Mouse (Mus musculus) testis, adult 2 months (tissue): ENCODE measurements around the gene Prdm5. TPM values are rescaled to one million over a fixed set of nuclear protein-coding genes. Genes with fewer than 3 reads are reported as not detected.

Experiments
- H3K27ac ChIP-seq: fragments of 200-500 bp; 2 replicates; pipeline ENCODE4 v1.5.1; 2012; ENCODE audit warnings: low read depth, low read length; ENCODE audit not compliant: control insufficient read depth, insufficient read depth
- H3K27me3 ChIP-seq: fragments of 200-500 bp; 2 replicates; pipeline ENCODE4 v1.6.1; 2012; ENCODE audit warnings: mild to moderate bottlenecking, low read length, moderate library complexity; ENCODE audit not compliant: control insufficient read depth, insufficient read depth
- H3K36me3 ChIP-seq: fragments of 200-500 bp; 2 replicates; pipeline ENCODE4 v1.6.1; 2012; ENCODE audit warnings: mild to moderate bottlenecking, low read length; ENCODE audit not compliant: control insufficient read depth, insufficient read depth
- H3K4me1 ChIP-seq: fragments of 200-500 bp; 2 replicates; pipeline ENCODE4 v1.6.1; 2012; ENCODE audit warnings: low read length; ENCODE audit not compliant: control insufficient read depth, insufficient read depth
- H3K4me3 ChIP-seq: fragments of 200-500 bp; 2 replicates; pipeline ENCODE4 v1.5.1; 2012; ENCODE audit warnings: low read depth, mild to moderate bottlenecking, low read length, moderate library complexity, mixed read lengths; ENCODE audit not compliant: control insufficient read depth
- CTCF ChIP-seq: fragments of 200-500 bp; IDR thresholded peaks from 2 replicates; pipeline ENCODE4 v1.5.1; 2012; ENCODE audit warnings: low read depth, mild to moderate bottlenecking, inconsistent platforms, low read length, moderate library complexity; ENCODE audit not compliant: control insufficient read depth, insufficient read depth, insufficient replicate concordance
- POLR2A ChIP-seq: fragments of 200-500 bp; IDR thresholded peaks from 2 replicates; pipeline ENCODE4 v1.6.1; 2012; ENCODE audit warnings: low read depth, mild to moderate bottlenecking, inconsistent platforms, low read length, moderate library complexity; ENCODE audit not compliant: control insufficient read depth
- polyA plus RNA-seq: library from polyadenylated mRNA; depleted of rRNA; stranded (reverse); fragments of >200 nt; gene quantifications from 2 replicates; pipeline ENCODE4 v1.2.3, GENCODE M21; 2012

The Prdm5 gene
- polyA plus RNA-seq, 1 experiment, result 1.4 TPM

DNA sequence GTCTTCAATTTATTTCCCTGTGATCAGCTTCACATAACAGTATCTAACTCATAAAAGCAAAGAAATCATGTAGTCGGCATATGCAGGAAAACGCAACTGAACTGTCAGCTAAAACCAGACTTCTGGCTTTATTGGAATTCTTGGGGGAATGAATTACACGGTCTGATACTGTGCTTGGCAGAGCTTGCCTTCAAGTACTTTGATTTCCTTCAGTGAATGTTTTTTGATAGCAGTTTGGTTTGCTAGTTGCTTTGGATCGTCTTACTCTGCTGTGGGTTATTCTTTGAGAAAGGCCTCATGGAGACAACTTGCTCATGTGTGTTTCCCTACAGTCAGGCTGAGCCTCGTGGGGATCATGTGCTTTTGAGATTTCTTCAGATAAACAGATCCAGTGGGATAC lies 52.7 kb downstream of the Prdm5 start:
- no peak overlapping the region for H3K27ac ChIP-seq
- no peaks in the 10 kb centered on the region for H3K4me1 ChIP-seq
- no peaks in the 10 kb centered on the region for H3K27me3 ChIP-seq
- TF ChIP-seq POLR2A, result no peak
- no peak for TF ChIP-seq CTCF
- H3K36me3 ChIP-seq, result no peaks in the 10 kb centered on the region
- no peak overlapping the region for H3K4me3 ChIP-seq

DNA sequence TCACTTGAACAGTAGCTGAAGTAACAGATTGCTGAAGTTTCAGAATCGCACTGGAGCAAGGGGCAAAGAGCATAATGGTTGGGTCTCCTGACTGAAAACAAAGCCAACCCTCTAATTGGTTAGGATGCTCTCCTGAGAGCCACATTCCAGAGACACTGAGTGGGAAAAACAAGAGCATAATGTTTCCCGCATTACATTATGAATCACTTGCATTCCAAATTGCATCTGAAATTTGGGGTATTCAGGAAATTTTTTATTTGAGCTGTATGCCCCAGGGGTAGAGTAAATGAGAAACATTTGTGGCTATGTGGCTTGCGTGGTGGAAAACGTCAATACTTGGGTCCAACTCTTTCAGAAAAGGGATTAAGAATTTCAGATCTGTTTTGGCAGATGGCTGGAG lies 55.2 kb downstream of the Prdm5 start:
- H3K4me3 ChIP-seq, result no peak overlapping the region
- no peaks in the 10 kb centered on the region for H3K27me3 ChIP-seq
- TF ChIP-seq CTCF (no peak), POLR2A (no peak)
- H3K27ac ChIP-seq, result no peak overlapping the region
- H3K4me1 ChIP-seq, result no peaks in the 10 kb centered on the region
- no peaks in the 10 kb centered on the region for H3K36me3 ChIP-seq

DNA sequence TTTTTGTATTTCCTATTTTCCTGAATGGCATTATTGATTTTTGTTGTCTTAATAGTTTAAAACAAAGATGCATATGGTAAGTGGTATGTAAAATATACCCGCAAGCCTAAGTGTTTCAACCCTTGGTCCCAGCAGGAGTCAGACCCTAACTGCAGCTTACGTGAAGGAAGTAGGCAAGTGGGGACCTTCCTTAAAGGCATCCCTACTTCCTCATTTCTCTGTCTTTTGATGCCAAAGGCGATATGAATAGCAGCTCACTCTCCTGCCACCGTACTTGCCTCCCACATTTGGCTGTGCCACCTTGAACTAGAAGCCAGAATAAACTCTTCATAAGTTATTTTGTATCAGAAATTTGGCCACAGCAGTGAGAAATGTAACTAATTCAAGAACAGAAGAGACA lies 63.8 kb downstream of the Prdm5 start:
- no peaks in the 10 kb centered on the region for H3K4me1 ChIP-seq
- TF ChIP-seq POLR2A (no peak), CTCF (no peak)
- no peak overlapping the region for H3K27ac ChIP-seq

DNA sequence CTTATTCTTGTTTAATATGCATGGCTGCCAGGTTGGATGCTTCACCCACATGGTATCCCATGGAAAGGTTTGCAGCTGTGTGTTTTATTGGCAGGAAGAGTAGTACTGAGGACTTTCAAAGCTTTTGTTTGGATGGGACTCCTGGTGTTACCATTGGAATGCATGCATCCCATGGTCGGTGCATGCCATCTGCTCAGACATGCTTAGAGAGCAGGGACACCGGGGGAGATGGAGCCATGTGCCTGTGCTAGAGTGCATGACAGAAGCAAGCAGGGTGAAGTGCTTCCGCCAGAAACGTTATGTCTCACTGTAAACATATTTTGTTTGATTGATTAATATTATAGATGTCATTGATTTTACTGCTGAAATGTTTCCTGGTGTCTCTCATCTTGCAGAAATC lies 70.3 kb downstream of the Prdm5 start:
- Histone ChIP-seq H3K4me3 (no peak overlapping the region), H3K27me3 (no peaks in the 10 kb centered on the region), H3K4me1 (no peaks in the 10 kb centered on the region), H3K27ac (no peak overlapping the region), H3K36me3 (no peaks in the 10 kb centered on the region)
- TF ChIP-seq CTCF, result no peak
- no peak for TF ChIP-seq POLR2A

More for the DNA sequence above, 63.8 kb downstream of the Prdm5 start:
- no peak overlapping the region for H3K4me3 ChIP-seq
- H3K27me3 ChIP-seq, result no peaks in the 10 kb centered on the region
- H3K36me3 ChIP-seq, result no peaks in the 10 kb centered on the region

DNA sequence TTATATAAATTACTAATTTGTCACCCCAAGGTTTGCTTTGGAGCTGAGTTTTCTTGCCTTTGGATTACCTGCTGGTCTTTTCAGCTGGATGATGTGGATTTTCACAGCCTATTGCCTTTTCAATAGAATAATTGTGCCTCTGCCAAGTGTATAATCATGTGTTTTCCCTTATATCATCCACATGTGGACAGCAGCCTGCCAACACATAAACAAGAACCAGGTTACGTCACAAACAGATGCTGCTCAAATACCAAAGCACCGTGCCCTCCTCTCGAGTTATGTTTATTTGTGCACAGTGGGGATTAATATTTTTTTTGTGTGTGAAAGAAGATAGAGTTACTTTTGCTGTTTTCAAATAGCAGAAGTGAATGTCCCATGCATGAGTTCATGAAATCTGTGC lies 70.9 kb downstream of the Prdm5 start:
- TF ChIP-seq CTCF (no peak), POLR2A (no peak)
- no peaks in the 10 kb centered on the region for H3K27me3 ChIP-seq
- no peaks in the 10 kb centered on the region for H3K36me3 ChIP-seq
- H3K4me1 ChIP-seq, result no peaks in the 10 kb centered on the region
- no peak overlapping the region for H3K4me3 ChIP-seq
- H3K27ac ChIP-seq, result no peak overlapping the region

DNA sequence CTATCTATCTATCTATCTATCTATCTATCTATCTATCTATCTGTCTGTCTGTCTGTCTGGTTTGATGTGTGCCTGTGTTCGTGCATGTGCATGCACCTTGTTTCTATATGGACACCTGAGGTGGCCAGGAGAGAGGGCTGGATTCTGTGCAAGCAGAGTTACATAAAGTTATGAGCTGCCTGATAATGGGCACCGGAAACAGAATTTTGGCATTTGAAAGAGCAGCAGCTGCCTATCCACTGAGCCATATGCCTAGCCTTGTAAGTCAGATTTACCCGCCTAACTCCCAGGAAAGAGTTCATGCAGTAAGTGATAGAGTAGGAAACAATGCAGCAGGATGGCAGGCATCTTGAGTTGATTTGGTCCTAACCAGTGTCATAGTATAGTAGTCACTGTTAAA lies 71.4 kb downstream of the Prdm5 start:
- H3K4me3 ChIP-seq, result no peak overlapping the region
- H3K36me3 ChIP-seq, result no peaks in the 10 kb centered on the region
- no peaks in the 10 kb centered on the region for H3K27me3 ChIP-seq
- H3K27ac ChIP-seq, result no peak overlapping the region
- no peak for TF ChIP-seq POLR2A
- TF ChIP-seq CTCF, result no peak
- H3K4me1 ChIP-seq, result no peaks in the 10 kb centered on the region

DNA sequence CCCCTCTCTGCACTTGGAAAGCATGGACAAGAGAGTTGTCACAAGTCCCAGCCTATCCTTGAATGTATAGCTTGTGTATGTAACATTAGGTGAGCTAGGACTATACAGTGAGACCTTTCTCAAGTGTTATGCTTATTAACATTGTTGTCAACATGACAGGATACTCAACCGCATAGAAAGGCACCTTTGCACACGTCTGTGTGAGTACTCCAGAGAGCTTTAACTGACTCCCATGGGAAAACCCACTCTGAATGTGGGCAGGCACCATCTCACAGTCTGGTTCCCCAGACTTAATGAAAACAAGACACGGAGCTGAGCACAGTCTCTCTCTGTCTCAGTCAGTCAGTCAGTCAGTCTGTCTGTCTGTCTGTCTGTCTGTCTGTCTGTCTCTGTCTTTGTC lies 75.2 kb downstream of the Prdm5 start:
- H3K4me3 ChIP-seq, result no peak overlapping the region
- H3K27me3 ChIP-seq, result no peaks in the 10 kb centered on the region
- H3K36me3 ChIP-seq, result no peaks in the 10 kb centered on the region
- TF ChIP-seq CTCF (no peak), POLR2A (no peak)
- no peak overlapping the region for H3K27ac ChIP-seq
- no peaks in the 10 kb centered on the region for H3K4me1 ChIP-seq

DNA sequence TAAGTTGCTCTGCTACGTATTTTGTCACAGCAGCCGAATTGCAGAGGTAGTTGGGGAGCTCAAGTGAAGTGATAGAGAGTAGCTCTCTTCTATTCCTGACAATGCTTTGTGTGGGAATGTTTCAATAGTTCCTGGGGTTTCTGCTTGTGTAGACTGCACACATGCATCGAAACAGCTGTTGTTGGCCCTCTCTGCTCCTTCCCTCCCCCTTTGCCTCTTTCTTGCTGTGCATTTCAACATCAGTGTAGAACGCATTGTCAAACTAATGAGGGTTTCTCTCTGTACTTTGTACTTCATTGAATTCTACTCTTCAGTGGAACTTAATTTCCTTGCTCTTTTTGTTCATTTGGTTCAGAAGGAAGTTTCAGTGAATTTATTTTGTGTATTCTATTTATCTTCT lies 75.8 kb downstream of the Prdm5 start:
- Histone ChIP-seq H3K27me3 (no peaks in the 10 kb centered on the region), H3K4me1 (no peaks in the 10 kb centered on the region), H3K4me3 (no peak overlapping the region), H3K36me3 (no peaks in the 10 kb centered on the region), H3K27ac (no peak overlapping the region)
- TF ChIP-seq POLR2A (no peak), CTCF (no peak)
